Mouse (Mus musculus) kidney, postnatal 25 days (tissue): ENCODE data around the gene Hist2h4.

ENCODE experiments used
- DNase-seq, 2 experiments: peaks; one replicate each; pipeline ENCODE4 v3.0.0; 2021; ENCODE audit warnings: mixed read lengths in 2 of 2

The Hist2h4 gene

GRCm38 (mm10) chr3:96220765-96221639 lies 42.1 kb downstream of the Hist2h4 start, which contains the start of the genes Hist2h2ac and Hist2h2be:
Gene Hist2h2ac, minus strand, starts transcription at chr3:96220880.
Gene Hist2h2be, plus strand, starts transcription at chr3:96221119.
- DNase-seq = peak; percentile 85 to 91

GRCm38 (mm10) chr3:96220131-96220764 lies 42.9 kb downstream of the Hist2h4 start:
- DNase-seq = peak in 1 of 2 experiments; percentile 15

DNA sequence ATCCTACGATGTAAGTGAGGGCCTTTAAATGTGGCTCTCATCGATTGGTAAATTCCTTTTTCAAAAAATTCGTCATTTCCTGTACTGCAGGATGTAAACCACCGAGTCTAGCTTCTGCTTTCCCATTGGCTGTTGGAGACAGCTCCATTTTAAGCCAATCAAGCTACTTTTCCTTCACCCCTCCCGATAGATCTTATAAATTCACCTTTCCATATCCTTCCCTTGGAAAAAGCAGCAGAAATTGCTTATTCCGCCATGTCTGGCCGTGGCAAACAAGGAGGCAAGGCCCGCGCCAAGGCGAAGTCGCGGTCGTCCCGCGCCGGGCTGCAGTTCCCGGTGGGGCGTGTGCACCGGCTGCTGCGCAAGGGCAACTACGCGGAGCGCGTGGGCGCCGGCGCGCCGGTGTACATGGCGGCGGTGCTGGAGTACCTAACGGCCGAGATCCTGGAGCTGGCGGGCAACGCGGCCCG lies 43.4 kb downstream of the Hist2h4 start, which contains the start of the genes Bola1 and Hist2h2ab:
TSS of gene Bola1 (minus strand) at position 49 of the 470 bp plus-strand sequence.
TSS of gene Hist2h2ab (plus strand) at position 205 of the 470 bp plus-strand sequence.
- peak; percentile 63 to 83 for DNase-seq

DNA sequence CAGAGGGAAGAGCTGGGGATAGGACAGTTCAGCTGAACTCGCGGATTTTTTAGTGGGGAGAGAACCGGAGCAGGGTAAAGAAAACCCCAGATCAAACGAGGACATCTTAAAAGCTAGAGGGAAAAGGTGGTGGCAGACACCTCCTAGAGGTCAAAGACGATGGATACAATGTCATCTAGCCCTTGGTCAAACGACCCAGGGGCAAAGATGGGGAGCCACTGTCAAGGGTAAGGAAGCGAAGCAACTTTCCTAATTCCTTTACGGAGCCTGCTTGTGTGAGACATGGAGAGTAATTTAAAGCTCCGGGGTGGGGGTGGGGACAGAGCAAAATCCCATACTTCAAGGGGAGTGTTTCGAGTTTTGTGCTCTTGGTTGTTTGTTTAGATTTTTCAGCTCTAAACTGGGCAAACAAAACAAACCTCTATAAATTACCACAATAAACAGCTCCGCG lies 43.9 kb downstream of the Hist2h4 start:
- peak in 1 of 2 experiments; percentile 21 for DNase-seq
